Mouse (Mus musculus) midbrain, embryonic 13.5 days (tissue): ENCODE measurements around the gene A930017K11Rik. TPM values are rescaled to one million over a fixed set of nuclear protein-coding genes. Genes with fewer than 3 reads are reported as not detected.

ENCODE experiments used
- ATAC-seq: fragments of 200-750 bp; cut with Nextera tagmentation; 2 replicates; pipeline ENCODE4 v1.8.0; 2017; ENCODE audit warnings: mild to moderate bottlenecking, moderate TSS enrichment, moderate library complexity
- H3K27ac ChIP-seq: fragments of 300-500 bp; sonication (generic); 2 replicates; pipeline ENCODE4 v1.5.1; 2015; ENCODE audit warnings: inconsistent platforms, mild to moderate bottlenecking, moderate library complexity
- H3K27me3 ChIP-seq: fragments of 300-500 bp; sonication (generic); 2 replicates; pipeline ENCODE4 v1.6.1; 2015; ENCODE audit warnings: mild to moderate bottlenecking, inconsistent platforms
- H3K36me3 ChIP-seq: fragments of 300-500 bp; sonication (generic); 2 replicates; pipeline ENCODE4 v1.6.1; 2015; ENCODE audit warnings: mild to moderate bottlenecking, inconsistent platforms
- H3K4me1 ChIP-seq: fragments of 300-500 bp; sonication (generic); replicated peaks from 2 replicates; pipeline ENCODE4 v1.6.1; 2015; ENCODE audit warnings: inconsistent platforms
- H3K4me2 ChIP-seq: fragments of 300-500 bp; sonication (generic); replicated peaks from 2 replicates; pipeline ENCODE4 v1.6.1; 2015; ENCODE audit warnings: moderate library complexity, mild to moderate bottlenecking, inconsistent platforms
- H3K4me3 ChIP-seq: fragments of 300-500 bp; sonication (generic); replicated peaks from 2 replicates; pipeline ENCODE4 v1.5.1; 2015; ENCODE audit warnings: mild to moderate bottlenecking, inconsistent platforms
- H3K9ac ChIP-seq: fragments of 300-500 bp; sonication (generic); replicated peaks from 2 replicates; pipeline ENCODE4 v1.6.1; 2015; ENCODE audit warnings: mild to moderate bottlenecking, inconsistent platforms
- H3K9me3 ChIP-seq: fragments of 300-500 bp; sonication (generic); 2 replicates; pipeline ENCODE4 v1.6.1; 2016; ENCODE audit warnings: mild to moderate bottlenecking, inconsistent platforms
- WGBS: fragments of 180-500 bp; shearing (Covaris S2); methylation state at CpG from one replicate; pipeline ENCODE4 v1.1.7; 2015; 5-methylcytosine and 5-hydroxymethylcytosine counted together
- polyA plus RNA-seq: library from polyadenylated mRNA; unstranded; fragments of >200 nt; fragmentation: Nextera tagmentation; extraction: Ambion mirVana; gene quantifications from 2 replicates; pipeline ENCODE4 v1.2.1, GENCODE M21; 2015

A930017K11Rik gene
- polyA plus RNA-seq, 1 experiment from 2014 or later = 0.62 TPM

DNA sequence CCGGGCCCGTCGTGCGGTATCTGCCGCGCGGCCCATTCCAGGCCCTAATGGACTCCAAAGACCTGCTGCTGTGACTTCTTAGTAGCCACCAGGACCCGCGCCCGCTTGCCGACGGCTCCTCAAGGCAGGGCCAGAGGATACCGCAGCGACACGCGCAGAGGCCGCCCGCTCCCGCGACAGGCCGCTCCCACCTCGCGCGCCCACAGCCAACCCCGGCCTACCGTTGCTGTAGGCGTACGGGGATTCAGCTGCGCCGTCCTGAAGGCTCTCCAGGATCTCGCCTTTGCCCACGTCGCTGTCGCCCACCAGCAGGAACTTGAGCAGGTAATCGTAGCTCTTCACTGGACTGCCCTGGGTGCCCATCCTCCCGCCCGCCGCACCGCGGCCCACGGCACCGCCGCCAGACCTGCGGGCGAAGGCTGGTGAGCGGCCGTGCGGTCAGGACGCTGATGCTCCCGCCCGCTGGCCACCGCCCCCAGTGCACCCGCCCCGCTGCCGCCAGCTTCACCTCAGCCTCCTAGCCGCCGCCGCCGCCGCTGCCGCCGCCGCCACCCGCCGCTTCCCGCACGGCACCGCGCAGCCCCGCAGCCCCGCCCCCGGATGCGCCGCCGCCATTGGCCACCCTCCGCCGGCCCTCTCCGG lies 33.1 kb downstream of the A930017K11Rik start, which contains the start of gene Rab40c:
Gene Rab40c (minus strand): TSS at position 584 of the 642 bp plus-strand sequence.
- 0 out of 2 replicates have a peak, but pooled peaks cover 6% of the 10 kb centered on the region for H3K36me3 ChIP-seq
- H3K9ac ChIP-seq = peak within 1 kb of the TSS; percentile 89
- H3K9me3 ChIP-seq = no peaks in the 10 kb centered on the region
- H3K27me3 ChIP-seq = no peaks in the 10 kb centered on the region
- under 1% methylated on average over 75 of the region's 78 CpGs for WGBS
- peak; percentile 7 for ATAC-seq
- peak within 1 kb of the TSS; percentile 79 for H3K4me2 ChIP-seq
- H3K4me1 ChIP-seq = peaks cover 34% of the 10 kb centered on the region
- H3K4me3 ChIP-seq = peak within 1 kb of the TSS; percentile 91
- H3K27ac ChIP-seq = peak within 1 kb of the TSS; percentile 92

DNA sequence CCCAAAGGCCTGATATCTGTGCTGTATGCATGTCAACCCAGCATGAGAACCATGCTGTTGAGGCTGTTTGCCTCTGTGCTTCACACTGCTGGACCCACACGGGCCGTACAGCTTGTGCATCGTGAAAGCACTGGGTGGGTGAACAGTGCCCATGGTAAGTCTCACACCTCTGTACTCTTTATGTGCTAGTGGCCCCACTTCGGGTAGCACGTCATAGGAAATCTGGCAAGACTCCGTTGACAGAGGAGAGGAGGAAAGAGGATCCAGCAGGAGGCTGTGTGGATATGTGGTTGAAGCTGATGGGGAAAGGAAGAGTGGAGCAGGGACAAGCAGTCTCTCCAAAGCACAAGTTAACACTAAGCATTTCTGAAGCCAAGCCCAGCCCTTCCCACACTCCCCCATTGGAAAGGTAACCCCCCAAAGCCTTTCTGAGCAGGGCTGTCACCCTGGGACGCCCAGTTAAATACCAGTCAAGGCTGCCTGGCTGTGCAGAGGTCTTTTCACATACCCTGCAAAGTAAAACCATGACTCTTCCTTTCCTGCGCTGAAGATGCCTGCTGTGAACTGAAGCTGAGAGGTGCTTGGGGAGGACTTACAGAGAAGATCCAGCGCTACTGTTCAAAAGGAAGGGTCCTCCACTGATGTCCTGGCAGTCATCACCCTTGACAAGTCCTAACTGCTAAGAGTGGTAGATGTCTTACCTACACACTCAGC lies 34.2 kb downstream of the A930017K11Rik start:
- no peak for ATAC-seq
- WGBS = 86% methylated on average over 9 of the region's 9 CpGs
- Histone ChIP-seq H3K9me3 (no peaks in the 10 kb centered on the region), H3K9ac (peak overlapping the region; percentile 89), H3K27ac (no peak overlapping the region), H3K36me3 (0 out of 2 replicates have a peak, but pooled peaks cover 6% of the 10 kb centered on the region), H3K4me1 (peaks cover 38% of the 10 kb centered on the region), H3K4me3 (peak overlapping the region; percentile 91), H3K4me2 (peak overlapping the region; percentile 79), H3K27me3 (no peaks in the 10 kb centered on the region)

DNA sequence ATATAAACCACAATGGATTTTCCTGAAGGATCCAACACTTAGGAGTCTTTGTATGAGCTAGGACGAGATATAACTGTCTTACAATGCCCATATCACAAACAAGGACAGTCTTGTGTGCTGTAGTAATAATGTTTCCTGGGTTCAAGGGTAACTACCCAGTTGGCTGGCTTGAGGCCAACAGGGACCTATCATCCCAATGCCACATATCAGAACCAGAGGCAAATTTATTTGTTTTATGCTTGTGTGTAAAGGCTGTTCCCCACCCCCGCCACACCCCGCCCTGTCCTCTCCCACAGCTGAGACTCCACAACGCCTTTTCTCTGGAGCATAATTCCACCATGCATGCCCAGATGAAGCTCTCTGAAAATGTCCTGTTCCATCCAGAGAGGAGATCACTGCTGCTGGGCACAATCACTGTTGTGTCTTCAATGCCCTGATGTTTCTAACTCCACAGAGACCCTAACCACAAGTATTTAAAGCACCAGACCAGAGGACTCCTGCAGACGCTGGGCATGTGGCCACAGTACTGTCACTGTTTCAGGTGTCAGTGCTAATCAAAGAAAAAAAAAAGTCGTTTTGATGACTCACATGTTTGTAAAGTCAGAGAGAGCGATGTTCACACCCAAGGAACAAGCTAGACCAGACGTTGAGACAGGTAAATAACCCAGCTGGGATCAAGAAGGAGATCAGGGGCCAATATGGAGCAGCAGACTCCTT lies 35.3 kb downstream of the A930017K11Rik start:
- peaks cover 38% of the 10 kb centered on the region for H3K4me1 ChIP-seq
- H3K36me3 ChIP-seq = 0 out of 2 replicates have a peak, but pooled peaks cover 6% of the 10 kb centered on the region
- H3K9ac ChIP-seq = peak overlapping the region; percentile 89
- H3K27me3 ChIP-seq = no peaks in the 10 kb centered on the region
- H3K27ac ChIP-seq = no peak overlapping the region
- H3K9me3 ChIP-seq = no peaks in the 10 kb centered on the region
- 0 out of 2 replicates have a peak overlapping the region, but pooled peaks have one; percentile 79 for H3K4me2 ChIP-seq
- ATAC-seq = no peak
- 86% methylated on average over 8 of the region's 8 CpGs for WGBS
- H3K4me3 ChIP-seq = no peak overlapping the region

DNA sequence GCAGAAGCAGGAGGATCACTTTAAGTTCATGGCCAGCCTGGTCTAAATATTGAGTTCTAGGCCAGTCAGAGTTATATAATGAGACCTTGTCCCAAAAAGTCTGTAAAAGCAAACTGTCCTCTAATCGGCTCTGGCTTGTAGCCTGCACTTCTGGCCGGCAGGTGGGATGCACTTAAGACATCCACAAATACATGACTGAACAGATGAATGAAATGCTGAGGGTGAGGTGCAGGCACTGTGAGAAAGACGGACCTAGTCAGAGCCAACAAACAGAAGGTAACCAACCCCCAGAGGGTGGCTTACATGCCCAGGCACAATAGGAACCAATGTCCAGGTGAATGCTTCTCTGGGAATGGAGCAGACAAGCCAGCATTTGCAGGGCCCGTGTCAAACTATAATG lies 38.1 kb downstream of the A930017K11Rik start:
- WGBS = 88% methylated on average over 4 of the region's 4 CpGs
- Histone ChIP-seq H3K27me3 (no peaks in the 10 kb centered on the region), H3K4me1 (peaks cover 31% of the 10 kb centered on the region), H3K9me3 (no peaks in the 10 kb centered on the region), H3K4me2 (no peak overlapping the region), H3K9ac (no peak overlapping the region), H3K4me3 (no peak overlapping the region), H3K36me3 (0 out of 2 replicates have a peak, but pooled peaks cover 10% of the 10 kb centered on the region), H3K27ac (no peak overlapping the region)
- no peak for ATAC-seq

DNA sequence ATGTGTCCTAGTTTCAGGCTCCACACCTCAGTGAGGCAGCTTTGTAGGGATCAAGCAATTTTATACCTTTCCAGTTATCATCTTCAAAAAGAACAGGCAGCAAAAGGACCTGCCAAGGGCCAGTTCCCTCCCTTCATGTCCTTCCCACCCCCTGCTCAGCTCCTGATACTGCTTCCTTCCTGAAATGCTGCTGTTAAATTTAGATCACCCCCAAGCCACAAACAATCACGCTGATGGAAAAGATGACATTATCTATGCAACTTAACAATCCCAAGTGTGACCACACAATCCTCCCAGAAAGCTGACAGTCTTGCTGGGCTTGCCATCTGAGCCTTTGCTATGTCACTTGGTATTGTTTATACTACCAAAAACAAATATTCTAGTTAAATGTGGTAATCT lies 38.5 kb downstream of the A930017K11Rik start:
- 88% methylated on average over 1 of the region's 1 CpGs for WGBS

DNA sequence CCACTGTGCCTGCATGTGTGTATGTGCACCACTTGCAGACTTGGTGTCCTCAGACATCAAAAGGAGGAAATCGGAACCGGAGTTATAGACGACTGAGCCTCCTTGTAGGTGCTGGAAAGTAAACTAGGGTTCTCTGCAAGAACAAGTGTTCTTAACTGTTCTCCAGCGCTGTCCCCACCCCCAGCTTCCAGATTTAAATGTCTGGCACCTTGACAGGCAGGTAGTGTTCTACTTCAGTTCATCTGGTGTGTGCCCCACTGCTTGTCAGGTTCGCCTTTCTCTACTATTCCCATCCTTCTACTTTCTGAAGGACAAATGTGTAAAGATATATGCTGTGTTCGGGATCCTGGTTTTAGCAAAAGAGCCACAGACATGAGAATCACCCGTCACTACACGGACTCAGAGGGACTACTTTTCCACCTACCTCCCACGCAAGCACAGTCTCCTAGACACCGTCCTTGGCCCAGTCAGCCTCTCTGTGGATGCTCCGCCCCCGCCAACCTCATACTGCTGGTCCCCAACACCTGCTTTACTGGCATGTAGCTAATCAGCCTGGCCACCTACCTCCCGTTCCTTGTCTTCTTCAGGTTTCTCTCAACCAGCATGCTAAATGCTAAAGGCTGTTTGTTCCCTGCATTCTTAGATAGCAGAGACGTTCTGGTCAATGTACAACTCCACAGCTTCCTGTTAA lies 39.0 kb downstream of the A930017K11Rik start:
- H3K9me3 ChIP-seq = no peaks in the 10 kb centered on the region
- H3K4me1 ChIP-seq = peaks cover 25% of the 10 kb centered on the region
- no peak overlapping the region for H3K4me3 ChIP-seq
- no peak overlapping the region for H3K4me2 ChIP-seq
- H3K27ac ChIP-seq = no peak overlapping the region
- 0 out of 2 replicates have a peak, but pooled peaks cover 10% of the 10 kb centered on the region for H3K36me3 ChIP-seq
- ATAC-seq = no peak
- H3K27me3 ChIP-seq = no peaks in the 10 kb centered on the region
- H3K9ac ChIP-seq = no peak overlapping the region
- 91% methylated on average over 14 of the region's 14 CpGs for WGBS

More for the DNA sequence above, 38.5 kb downstream of the A930017K11Rik start:
- peaks cover 30% of the 10 kb centered on the region for H3K4me1 ChIP-seq
- H3K36me3 ChIP-seq = 0 out of 2 replicates have a peak, but pooled peaks cover 10% of the 10 kb centered on the region
- H3K4me2 ChIP-seq = no peak overlapping the region
- no peak overlapping the region for H3K4me3 ChIP-seq
- H3K9ac ChIP-seq = no peak overlapping the region
- no peak for ATAC-seq
- H3K27me3 ChIP-seq = no peaks in the 10 kb centered on the region
- H3K9me3 ChIP-seq = no peaks in the 10 kb centered on the region
- no peak overlapping the region for H3K27ac ChIP-seq

DNA sequence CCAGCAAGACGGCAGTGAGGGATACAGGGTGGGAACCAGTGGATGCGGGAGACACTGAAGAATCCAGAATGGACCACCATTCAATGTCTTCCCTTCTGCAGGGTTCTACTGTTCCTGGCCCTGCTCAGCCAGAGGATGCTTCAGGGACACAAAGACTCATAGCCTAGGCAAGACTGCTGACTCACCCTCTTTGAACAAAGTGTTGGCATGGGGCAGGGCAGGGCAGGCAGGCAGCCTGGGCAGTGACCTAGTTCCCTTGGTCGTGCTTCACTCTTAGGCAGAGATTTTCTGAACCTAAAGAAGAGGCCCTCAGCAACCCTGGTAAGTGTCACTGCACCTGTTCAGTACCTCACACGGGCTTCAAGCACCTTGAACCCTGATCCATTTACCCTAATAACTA lies 40.5 kb downstream of the A930017K11Rik start:
- no peak overlapping the region for H3K9ac ChIP-seq
- no peaks in the 10 kb centered on the region for H3K27me3 ChIP-seq
- no peak for ATAC-seq
- no peaks in the 10 kb centered on the region for H3K9me3 ChIP-seq
- no peak overlapping the region for H3K27ac ChIP-seq
- 0 out of 2 replicates have a peak, but pooled peaks cover 10% of the 10 kb centered on the region for H3K36me3 ChIP-seq
- 92% methylated on average over 4 of the region's 4 CpGs for WGBS
- H3K4me2 ChIP-seq = no peak overlapping the region
- H3K4me1 ChIP-seq = 0 out of 2 replicates have a peak, but pooled peaks cover 11% of the 10 kb centered on the region
- H3K4me3 ChIP-seq = no peak overlapping the region

DNA sequence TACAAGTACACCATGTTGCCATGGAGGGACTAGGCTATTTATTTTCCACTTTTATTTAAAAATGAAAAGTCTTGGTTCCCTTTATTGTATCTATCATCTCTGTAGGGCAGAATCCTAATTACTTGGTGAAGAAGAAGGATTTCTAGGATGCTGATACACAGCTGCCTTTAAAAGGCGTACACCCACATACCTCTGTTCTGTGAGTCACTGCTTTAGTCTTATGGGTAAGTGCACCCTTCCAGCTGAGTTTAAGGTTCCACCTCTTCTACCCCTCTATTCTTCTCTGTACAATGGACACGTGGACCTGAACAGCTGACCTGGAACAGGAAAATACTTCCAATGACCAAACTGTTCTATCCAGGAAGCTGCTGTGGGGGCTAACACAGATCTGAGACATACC lies 44.7 kb downstream of the A930017K11Rik start:
- H3K9me3 ChIP-seq = no peaks in the 10 kb centered on the region
- no peaks in the 10 kb centered on the region for H3K4me1 ChIP-seq
- WGBS = 87% methylated on average over 2 of the region's 2 CpGs
- H3K9ac ChIP-seq = no peak overlapping the region
- H3K36me3 ChIP-seq = 0 out of 2 replicates have a peak, but pooled peaks cover 5% of the 10 kb centered on the region
- no peak overlapping the region for H3K27ac ChIP-seq
- no peaks in the 10 kb centered on the region for H3K27me3 ChIP-seq
- H3K4me3 ChIP-seq = no peak overlapping the region
- no peak overlapping the region for H3K4me2 ChIP-seq
- ATAC-seq = no peak

DNA sequence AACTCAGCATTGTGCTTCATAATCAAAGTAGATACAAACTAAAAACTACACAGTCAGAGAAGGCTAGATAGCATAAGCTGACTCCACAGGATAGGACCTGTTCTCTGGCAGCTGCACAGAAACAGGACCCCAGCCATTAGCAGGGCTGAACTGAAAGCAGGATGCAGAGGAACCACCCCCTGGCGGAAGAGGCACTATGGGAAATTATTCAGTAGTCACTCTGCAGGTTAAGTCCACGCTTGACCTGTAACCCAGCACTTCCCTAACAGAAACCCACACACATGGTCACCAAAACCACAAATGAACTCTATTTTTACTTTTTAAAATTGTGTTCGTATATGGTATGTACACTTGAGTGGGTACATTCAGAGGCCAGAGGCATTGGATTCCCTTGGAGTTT lies 49.3 kb downstream of the A930017K11Rik start:
- Histone ChIP-seq H3K4me3 (no peak overlapping the region), H3K4me1 (no peaks in the 10 kb centered on the region), H3K36me3 (peaks cover 9% of the 10 kb centered on the region), H3K9me3 (no peaks in the 10 kb centered on the region), H3K27ac (no peak overlapping the region), H3K4me2 (no peak overlapping the region), H3K27me3 (no peaks in the 10 kb centered on the region), H3K9ac (no peak overlapping the region)
- WGBS = 86% methylated on average over 3 of the region's 3 CpGs
- ATAC-seq = no peak

DNA sequence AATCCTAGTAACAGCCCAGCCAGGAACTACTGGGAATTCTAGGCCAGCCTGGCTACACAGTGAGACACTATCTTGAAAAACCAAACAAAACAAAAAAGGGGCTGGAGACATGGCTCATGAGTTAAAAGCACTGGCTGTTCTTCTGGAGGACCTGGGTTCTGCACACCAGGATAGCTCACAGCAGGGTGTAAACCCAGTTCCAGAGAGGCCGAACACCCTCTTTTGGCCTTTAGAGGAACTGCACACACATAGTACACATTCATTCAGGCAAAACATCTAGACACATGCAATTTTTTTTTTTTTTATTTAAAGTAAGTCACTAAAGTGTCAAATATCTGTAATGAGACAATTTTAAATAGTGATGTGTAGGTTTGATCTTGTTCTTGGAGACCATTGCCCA lies 52.2 kb downstream of the A930017K11Rik start:
- Histone ChIP-seq H3K4me2 (no peak overlapping the region), H3K27ac (no peak overlapping the region), H3K27me3 (no peaks in the 10 kb centered on the region), H3K9me3 (no peaks in the 10 kb centered on the region), H3K4me3 (no peak overlapping the region), H3K36me3 (peaks cover 9% of the 10 kb centered on the region), H3K4me1 (peaks cover 4% of the 10 kb centered on the region; the same call in 1 of the 2 replicates), H3K9ac (no peak overlapping the region)
- no peak for ATAC-seq
- 96% methylated on average over 1 of the region's 1 CpGs for WGBS
